Mouse (Mus musculus): ENCODE data around the gene I830077J02Rik.

I830077J02Rik gene

DNA sequence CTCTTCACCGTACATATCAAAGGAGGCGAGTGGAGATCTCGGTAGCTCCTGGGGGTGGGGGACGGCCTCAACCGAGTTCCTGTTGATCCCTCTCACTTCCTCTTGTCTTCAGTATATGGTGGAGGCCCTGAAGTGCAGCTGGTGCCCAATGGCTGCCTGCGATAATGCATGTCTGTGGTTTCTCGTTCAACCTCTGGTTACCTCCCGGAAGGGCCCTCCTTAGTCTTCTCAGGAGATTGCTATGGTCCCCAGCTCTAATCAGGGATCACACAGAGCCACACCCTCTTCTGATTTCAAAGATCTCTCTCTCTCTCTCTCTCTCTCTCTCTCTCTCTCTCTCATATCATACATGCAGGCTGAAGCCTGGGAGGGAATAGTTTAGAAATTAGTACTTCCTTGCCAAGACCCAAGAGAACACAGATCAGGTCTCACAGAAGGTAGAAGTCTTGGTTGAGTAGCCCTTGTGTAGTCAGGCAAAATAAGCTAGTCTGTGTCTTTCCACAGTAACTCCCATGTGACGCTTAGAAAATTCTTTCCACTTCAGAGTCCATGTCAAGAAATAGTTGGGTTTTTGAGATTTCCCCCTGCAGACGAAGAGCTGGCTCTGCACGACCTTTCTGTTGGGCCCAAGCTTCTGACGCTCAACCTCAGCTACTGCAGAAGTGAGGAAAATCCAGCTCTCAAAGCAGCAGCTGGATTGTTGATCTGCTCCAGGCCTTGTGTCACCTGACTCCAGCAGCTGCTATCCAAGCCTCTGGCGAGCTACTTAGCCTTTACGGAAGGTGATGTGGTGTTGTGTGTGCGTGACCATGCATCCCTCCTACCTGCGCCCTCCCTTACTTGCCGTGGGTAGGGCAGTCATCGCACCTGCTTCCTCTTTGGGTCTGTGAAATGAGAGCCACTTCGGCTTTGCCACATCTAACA is 39.6 kb downstream of the I830077J02Rik start:
- DNase-seq (ENCODE audit: low spot score) = no peak

DNA sequence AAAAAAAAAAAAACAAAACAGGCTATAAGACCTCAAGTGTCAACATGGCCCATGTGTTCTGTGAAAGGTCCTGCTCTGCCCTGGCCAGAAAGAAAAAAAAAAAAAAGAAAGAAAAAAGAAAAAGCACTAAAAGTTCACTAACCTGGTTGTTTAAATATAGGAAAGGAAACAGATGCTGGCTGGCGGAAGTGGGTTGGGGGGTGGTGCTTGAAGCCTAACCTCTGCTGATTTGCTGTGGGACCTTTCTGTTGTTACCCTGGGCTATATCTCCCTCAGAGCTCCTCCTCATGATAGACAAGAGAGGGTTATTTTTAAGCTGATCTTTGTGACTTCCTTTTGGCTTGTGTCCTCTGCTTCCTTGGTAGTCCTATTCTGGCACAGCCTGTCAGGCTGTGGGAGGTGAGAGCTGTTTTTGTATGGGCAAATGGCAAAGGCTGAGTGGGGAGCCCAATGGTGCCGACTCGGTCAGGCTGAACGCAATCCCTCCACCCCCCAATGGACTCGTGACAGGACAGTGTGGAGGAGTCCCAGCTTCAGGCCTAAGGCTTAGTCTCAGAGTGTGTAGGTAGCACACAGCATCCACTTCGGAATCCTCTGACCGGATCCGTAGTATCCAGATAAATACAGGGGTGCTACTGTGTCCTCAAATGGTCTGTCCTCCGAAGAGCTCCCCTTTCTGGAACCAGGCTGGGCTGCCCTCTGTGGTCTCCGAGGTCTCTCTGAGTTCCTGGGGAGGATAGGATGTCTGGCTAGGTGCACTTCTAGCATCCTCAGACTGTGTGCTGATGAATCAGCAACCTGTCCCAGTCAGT is 40.5 kb downstream of the I830077J02Rik start:
- no peak for DNase-seq (ENCODE audit: low spot score)

DNA sequence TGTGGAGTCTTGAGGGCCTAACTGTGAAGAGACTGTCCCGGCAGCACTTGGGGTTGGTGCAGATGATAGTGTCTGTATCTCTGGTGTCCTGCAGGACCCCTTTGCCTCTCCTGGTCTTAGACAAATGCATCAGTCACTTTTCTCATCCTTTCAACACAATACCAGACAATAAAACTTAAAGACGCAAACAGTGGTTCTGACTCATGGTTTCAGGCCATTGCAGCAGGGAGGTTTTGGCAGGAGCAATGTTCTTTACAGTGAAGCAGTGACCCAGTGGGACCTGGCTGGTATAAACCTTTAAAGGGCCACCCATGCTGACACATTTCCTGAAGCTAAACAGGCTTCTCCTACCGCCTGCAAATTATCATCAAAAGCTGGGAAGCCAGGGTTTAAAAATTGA is 41.3 kb downstream of the I830077J02Rik start:
- no peak for DNase-seq (ENCODE audit: low spot score)

DNA sequence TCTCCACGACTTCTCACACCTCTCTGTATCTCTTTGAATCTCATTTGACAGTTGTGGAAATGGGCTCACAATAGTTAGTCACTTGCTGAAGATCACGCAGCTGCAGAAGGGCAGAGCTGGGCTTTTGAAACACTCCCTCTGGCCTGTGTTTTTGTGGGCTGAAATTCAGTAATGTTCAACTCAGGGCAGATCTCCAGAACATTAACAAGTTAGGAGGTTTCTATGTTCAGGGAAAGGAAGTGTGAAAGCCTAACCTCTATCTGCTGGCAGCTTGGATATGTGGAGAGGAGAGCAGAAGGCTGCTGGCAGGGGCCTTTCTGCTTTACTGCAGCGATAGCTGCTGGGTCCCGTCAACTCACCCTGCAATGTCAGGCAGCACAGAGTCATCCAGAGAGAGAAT is 42.2 kb downstream of the I830077J02Rik start:
- DNase-seq (ENCODE audit: low spot score) = no peak

- DNase-seq (ENCODE audit: low spot score) = no peak
Measured at GRCm38 (mm10) chr3:105888961-105889360, 43.5 kb downstream of the I830077J02Rik start.

- DNase-seq (ENCODE audit: low spot score) = no peak
Measured at GRCm38 (mm10) chr3:105883111-105883510, 49.4 kb downstream of the I830077J02Rik start.

DNA sequence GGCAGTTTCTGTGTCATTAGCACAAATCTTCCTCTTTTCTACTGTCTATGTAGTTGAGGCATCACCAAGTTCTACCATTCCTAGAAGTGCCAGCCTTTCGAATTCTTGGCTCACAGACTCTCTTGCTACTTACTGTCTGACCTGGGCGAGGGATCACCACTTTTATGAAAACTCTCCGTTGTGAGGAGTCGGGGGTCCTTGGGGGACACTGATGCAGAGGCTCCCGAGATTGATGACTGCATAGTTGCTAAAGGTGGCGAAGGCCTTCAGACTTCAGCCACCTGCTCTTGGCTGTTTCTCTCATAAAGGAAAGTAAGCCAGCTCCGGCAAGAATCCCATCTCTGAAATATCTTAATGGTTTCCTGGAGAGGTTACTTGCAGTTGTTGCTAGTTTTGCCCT is 50.4 kb downstream of the I830077J02Rik start:
- no peak for DNase-seq (ENCODE audit: low spot score)

GRCm38 (mm10) chr3:105880419-105880818 is 52.0 kb downstream of the I830077J02Rik start:
- no peak for DNase-seq (ENCODE audit: low spot score)

- no peak for DNase-seq (ENCODE audit: low spot score)
Measured at GRCm38 (mm10) chr3:105878751-105879150, 53.7 kb downstream of the I830077J02Rik start.

DNA sequence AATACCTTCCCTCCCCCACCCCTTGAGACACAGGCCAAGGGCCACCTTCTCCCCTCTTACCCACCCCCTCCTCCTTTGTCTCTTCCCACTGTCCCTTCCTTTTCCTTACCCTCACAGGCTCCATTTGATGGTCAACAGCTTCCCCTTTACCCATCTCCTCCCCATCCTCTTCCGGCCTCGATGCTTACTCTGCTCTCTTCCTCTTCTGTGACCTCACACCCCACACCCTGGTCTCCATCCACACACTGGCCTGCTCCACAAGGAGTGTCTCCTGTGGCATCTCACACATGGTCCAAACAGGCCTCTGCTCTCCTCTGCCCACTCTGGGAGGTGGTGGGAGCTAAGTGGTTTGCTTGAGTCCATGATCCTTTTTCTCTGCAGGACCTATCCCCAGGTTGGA is 54.5 kb downstream of the I830077J02Rik start:
- no peak for DNase-seq (ENCODE audit: low spot score)

- DNase-seq (ENCODE audit: low spot score) = no peak
Measured at GRCm38 (mm10) chr3:105877252-105877803, 55.1 kb downstream of the I830077J02Rik start.

GRCm38 (mm10) chr3:105876022-105876421 is 56.4 kb downstream of the I830077J02Rik start:
- DNase-seq (ENCODE audit: low spot score) = no peak
